Mouse (Mus musculus) liver, embryonic 16.5 days (tissue): Measurements from ENCODE around the gene Zbtb20. TPM values are rescaled to one million over a fixed set of nuclear protein-coding genes. Genes with fewer than 3 reads are reported as not detected.

Source experiments
- ATAC-seq: fragments of 200-750 bp; cut with Nextera tagmentation; 2 replicates; pipeline ENCODE4 v1.8.0; 2017; ENCODE audit warnings: low read depth, mild to moderate bottlenecking, moderate number of reproducible peaks, moderate library complexity
- H3K27ac ChIP-seq: fragments of 300-500 bp; sonication (generic); 2 replicates; pipeline ENCODE4 v1.5.1; 2014; ENCODE audit warnings: mild to moderate bottlenecking, low read length
- H3K27me3 ChIP-seq: fragments of 300-500 bp; sonication (generic); 2 replicates; pipeline ENCODE4 v1.6.1; 2014; ENCODE audit warnings: low read depth, low read length, mixed read lengths; ENCODE audit not compliant: control insufficient read depth, insufficient read depth
- H3K36me3 ChIP-seq: fragments of 300-500 bp; sonication (generic); 2 replicates; pipeline ENCODE4 v1.6.1; 2014; ENCODE audit warnings: mild to moderate bottlenecking; ENCODE audit not compliant: control insufficient read depth, insufficient read depth
- H3K4me1 ChIP-seq: fragments of 300-500 bp; sonication (generic); 2 replicates; pipeline ENCODE4 v1.6.1; 2014; ENCODE audit warnings: low read depth, low read length, mixed read lengths; ENCODE audit not compliant: control insufficient read depth
- H3K4me2 ChIP-seq: fragments of 300-500 bp; sonication (generic); 2 replicates; pipeline ENCODE4 v1.6.1; 2014; ENCODE audit warnings: low read depth, low read length, mixed read lengths
- H3K4me3 ChIP-seq: fragments of 300-500 bp; sonication (generic); 2 replicates; pipeline ENCODE4 v1.5.1; 2014; ENCODE audit warnings: low read depth, mild to moderate bottlenecking, low read length
- H3K9ac ChIP-seq: fragments of 300-500 bp; sonication (generic); 2 replicates; pipeline ENCODE4 v1.6.1; 2014; ENCODE audit warnings: low read depth, low read length
- H3K9me3 ChIP-seq: fragments of 300-500 bp; sonication (generic); replicated peaks from 2 replicates; pipeline ENCODE4 v1.6.1; 2016; ENCODE audit warnings: low read length; ENCODE audit not compliant: control insufficient read depth
- WGBS: fragments of 180-500 bp; shearing (Covaris S2); extraction: QIAGEN DNeasy Blood & Tissue Kit; methylation state at CpG from one replicate; pipeline ENCODE4 v1.1.7; 2014; ENCODE audit not compliant: insufficient replicate concordance; 5-methylcytosine and 5-hydroxymethylcytosine counted together
- polyA plus RNA-seq: library from polyadenylated mRNA; unstranded; fragments of >200 nt; fragmentation: Nextera tagmentation; extraction: Ambion mirVana; gene quantifications from 2 replicates; pipeline ENCODE4 v1.2.1, GENCODE M21; 2015

Gene Zbtb20
- polyA plus RNA-seq, 1 experiment from 2014 or later = 5.7 TPM

DNA sequence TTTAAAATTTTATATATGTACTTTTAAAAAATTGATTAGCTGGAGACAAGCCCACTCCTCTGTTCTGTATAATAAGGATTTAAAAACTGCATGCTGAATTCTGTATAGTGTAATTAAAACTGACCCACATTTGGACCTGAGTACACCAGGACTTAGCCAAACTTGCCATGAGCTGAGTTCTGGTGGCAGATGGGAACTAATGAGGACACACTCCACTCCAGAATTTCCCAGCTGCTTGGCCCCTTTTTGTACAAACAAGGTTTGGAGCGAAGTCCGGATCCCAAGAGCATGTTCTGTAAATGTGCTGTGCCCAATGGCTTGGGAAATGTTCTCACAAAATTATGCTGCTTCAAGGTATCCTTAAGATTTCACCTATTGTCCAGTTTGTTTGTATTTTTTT lies 204.7 kb downstream of the Zbtb20 start:
- Histone ChIP-seq H3K9me3 (no peaks in the 10 kb centered on the region), H3K36me3 (no peaks in the 10 kb centered on the region), H3K4me3 (no peak overlapping the region), H3K4me2 (no peak overlapping the region), H3K27ac (no peak overlapping the region), H3K9ac (no peak overlapping the region), H3K27me3 (no peaks in the 10 kb centered on the region), H3K4me1 (no peaks in the 10 kb centered on the region; the same call in 1 of the 2 replicates)
- WGBS = 50% methylated on average over 2 of the region's 2 CpGs
- ATAC-seq = 0 out of 2 replicates have a peak, but pooled peaks have one; percentile 35

DNA sequence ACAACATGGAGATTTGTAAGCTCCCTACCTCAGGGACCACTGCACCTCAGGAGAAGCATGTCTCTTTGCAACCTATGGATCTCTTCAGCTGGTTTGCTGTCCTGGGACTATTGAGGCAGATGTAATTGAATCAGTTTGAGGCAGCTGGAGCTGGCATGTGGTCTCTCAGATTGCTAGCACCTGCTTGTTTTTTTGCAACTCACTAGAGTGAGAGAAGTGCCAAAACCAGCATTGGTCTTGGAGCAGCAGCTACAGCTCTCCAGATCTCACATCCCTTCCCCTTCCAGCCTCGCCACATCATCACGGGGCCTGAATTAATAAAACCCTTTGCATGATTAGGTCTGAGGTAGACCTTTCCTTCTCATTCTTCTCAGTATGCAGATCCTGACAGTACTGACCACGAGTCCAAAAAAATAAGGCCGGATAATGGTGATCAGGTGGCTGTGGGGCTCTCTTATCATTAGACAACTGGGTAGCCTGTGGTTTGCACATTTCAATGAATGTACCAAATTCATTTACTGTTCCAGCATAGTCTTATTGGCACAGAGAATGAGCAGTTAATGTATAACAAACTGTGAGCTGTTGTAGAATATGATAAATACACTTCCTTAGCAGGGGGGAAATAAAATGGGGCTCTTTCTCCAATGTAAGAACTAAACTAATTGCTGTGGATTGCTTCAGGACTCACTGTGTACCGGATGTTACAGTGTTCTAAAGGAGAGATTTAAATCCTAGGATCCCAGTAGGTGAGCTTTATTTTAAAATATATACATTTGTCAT lies 205.4 kb downstream of the Zbtb20 start:
- H3K27me3 ChIP-seq = no peaks in the 10 kb centered on the region
- no peaks in the 10 kb centered on the region for H3K9me3 ChIP-seq
- no peaks in the 10 kb centered on the region; the same call in 1 of the 2 replicates for H3K4me1 ChIP-seq
- H3K9ac ChIP-seq = no peak overlapping the region
- H3K4me3 ChIP-seq = no peak overlapping the region
- 55% methylated on average over 5 of the region's 5 CpGs for WGBS
- no peak overlapping the region for H3K4me2 ChIP-seq
- no peak for ATAC-seq
- H3K27ac ChIP-seq = no peak overlapping the region
- no peaks in the 10 kb centered on the region for H3K36me3 ChIP-seq

DNA sequence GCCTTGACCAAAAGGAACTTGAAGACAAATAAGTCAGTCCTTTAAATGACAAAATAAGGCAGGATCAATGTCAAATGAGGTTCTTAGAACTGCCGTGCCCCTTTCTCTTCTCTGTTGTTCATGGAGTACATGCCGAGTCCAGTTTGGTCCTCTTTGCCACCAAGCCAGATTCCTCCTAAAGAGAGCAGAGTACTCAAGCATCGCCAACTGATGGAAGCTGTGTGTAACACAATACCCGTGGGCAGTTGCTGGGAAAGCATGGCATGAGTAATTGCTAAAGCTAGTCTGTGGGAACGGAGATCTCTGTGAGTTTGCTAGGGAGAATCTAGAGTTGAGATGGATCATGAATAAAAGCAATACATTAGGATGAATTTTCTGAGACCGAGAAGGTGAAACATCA lies 206.3 kb downstream of the Zbtb20 start:
- Histone ChIP-seq H3K4me1 (no peaks in the 10 kb centered on the region; the same call in 1 of the 2 replicates), H3K4me3 (no peak overlapping the region), H3K4me2 (no peak overlapping the region), H3K27me3 (no peaks in the 10 kb centered on the region), H3K36me3 (no peaks in the 10 kb centered on the region), H3K27ac (no peak overlapping the region), H3K9me3 (no peaks in the 10 kb centered on the region), H3K9ac (no peak overlapping the region)
- WGBS = 65% methylated on average over 6 of the region's 6 CpGs
- ATAC-seq = no peak

DNA sequence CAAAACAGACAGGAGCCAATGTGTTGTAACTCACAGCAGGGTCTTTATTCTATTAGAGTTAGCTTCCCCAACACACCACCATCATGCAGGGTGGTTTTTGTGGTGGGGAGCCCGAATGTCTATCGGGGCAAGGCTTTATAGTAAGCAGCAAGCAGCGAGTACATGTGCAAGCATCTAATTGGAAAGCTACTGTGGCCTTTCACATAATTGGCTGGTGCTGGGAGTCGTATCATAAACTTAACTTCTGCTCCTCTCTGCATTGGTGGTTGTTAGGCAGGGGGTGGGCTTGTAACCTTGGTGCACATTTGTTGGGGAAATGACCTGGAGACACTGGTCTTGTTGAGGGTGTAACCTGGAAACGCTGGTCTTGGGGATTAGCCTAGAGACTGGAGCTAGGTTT lies 207.1 kb downstream of the Zbtb20 start:
- Histone ChIP-seq H3K4me1 (no peaks in the 10 kb centered on the region; the same call in 1 of the 2 replicates), H3K9ac (no peak overlapping the region), H3K36me3 (no peaks in the 10 kb centered on the region), H3K27me3 (no peaks in the 10 kb centered on the region), H3K27ac (no peak overlapping the region), H3K4me2 (no peak overlapping the region), H3K9me3 (no peaks in the 10 kb centered on the region), H3K4me3 (no peak overlapping the region)
- 61% methylated on average over 5 of the region's 5 CpGs for WGBS
- no peak for ATAC-seq

DNA sequence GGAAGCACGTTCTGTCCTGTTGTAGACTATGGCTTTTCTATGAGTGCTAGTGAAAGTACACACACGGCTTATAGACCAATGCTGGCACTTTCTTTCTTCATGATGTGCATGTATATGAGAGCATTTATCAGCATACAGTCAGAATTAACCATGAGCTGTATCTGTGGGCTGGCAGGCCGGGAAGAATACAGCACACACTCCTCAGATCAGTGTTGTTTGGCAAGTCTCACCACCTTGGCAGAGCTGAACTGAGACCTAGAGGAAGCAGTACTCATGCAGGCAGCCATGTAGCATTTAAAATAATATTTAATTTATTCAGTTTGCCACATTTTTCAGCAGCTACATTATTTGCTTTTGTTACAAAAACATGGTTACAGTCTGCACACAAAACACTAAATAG lies 214.5 kb downstream of the Zbtb20 start:
- Histone ChIP-seq H3K4me2 (no peak overlapping the region), H3K27ac (no peak overlapping the region), H3K9me3 (no peaks in the 10 kb centered on the region), H3K27me3 (no peaks in the 10 kb centered on the region), H3K36me3 (no peaks in the 10 kb centered on the region), H3K4me1 (no peaks in the 10 kb centered on the region), H3K4me3 (no peak overlapping the region), H3K9ac (no peak overlapping the region)
- WGBS = 60% methylated on average over 3 of the region's 3 CpGs
- ATAC-seq = no peak

DNA sequence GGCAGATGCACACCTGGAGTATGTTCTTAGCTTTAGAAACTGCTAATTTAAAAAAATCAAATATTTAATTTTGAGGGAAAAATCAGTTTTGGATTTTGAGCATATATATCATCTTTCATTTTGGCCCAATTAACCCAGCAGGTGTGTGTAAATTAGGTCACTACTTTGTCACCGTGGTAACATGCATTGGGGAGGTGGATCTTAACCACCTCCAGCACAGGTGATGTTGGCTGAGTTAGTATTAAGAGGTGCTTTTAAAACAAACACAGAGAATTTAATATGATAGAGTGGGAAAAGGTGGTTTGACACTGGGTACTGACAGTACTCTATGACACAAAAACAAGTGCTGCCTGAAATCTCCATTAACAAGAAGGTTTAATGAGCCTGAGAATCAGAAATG lies 218.5 kb downstream of the Zbtb20 start:
- Histone ChIP-seq H3K36me3 (no peaks in the 10 kb centered on the region), H3K4me2 (no peak overlapping the region), H3K27me3 (no peaks in the 10 kb centered on the region), H3K4me1 (no peaks in the 10 kb centered on the region), H3K4me3 (no peak overlapping the region), H3K9me3 (no peaks in the 10 kb centered on the region), H3K27ac (no peak overlapping the region), H3K9ac (no peak overlapping the region)
- 70% methylated on average over 1 of the region's 1 CpGs for WGBS
- no peak for ATAC-seq

DNA sequence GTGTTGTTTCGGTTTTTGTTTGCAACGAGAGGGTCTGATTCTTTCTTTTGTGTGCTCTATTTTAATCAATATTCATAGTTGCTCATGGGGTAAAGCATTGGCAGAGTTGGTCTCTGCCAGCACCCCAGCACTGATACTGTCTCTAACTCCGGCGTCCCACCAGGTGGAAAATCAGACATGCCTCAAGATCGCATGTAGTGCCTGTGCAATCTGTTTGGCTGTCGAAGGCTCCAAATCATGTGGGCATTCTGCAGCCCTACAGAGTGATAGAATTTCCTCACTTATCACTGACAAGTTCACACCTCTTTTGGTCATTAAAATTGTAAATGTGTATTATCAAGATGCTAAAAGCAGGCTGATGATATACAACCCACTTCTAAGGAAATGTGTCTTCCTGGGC lies 219.1 kb downstream of the Zbtb20 start:
- Histone ChIP-seq H3K4me1 (no peaks in the 10 kb centered on the region), H3K36me3 (no peaks in the 10 kb centered on the region), H3K27ac (no peak overlapping the region), H3K9me3 (no peaks in the 10 kb centered on the region), H3K27me3 (no peaks in the 10 kb centered on the region), H3K4me3 (no peak overlapping the region), H3K4me2 (no peak overlapping the region), H3K9ac (no peak overlapping the region)
- ATAC-seq = no peak
- WGBS = 78% methylated on average over 6 of the region's 6 CpGs

DNA sequence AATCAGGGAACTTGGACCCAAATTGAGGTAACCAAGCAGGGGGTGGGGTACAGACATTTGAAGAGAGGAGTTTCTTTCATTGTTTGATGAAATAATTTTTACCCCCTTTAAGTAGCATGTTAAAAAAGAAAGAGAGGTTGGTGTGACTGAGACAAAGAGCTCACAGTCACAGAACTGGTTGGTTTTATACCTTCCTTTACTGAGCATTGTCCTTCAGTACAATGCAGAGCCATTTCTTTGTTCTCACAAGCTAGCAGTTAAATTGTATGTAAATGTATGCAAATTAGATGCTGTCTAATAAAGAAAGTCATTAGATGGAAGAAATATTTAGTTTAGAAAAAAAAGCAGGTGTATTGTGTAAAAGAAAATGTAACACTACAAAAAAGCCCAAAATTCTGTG lies 220.4 kb downstream of the Zbtb20 start:
- no peak overlapping the region for H3K4me3 ChIP-seq

DNA sequence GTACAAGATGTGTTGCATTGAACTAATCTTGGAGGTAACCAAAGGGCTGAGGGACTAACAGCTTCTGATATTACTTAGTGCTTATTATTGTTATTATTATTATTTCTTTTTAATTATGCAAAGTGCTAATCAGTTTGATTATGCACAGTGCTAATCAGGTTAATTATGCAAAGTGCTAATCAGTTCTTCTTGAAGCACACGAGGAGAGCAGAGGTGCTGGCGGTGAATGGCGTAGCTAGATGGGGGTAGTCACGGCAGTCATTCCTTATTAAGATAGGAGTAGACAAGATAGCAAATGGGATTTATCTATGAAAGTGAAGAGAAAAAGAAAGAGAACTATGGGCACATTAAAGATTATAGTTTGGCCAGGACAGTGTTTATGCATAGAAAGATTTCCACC lies 222.5 kb downstream of the Zbtb20 start:
- H3K9me3 ChIP-seq = no peaks in the 10 kb centered on the region
- no peaks in the 10 kb centered on the region for H3K4me1 ChIP-seq
- no peaks in the 10 kb centered on the region for H3K27me3 ChIP-seq
- H3K27ac ChIP-seq = no peak overlapping the region
- no peak for ATAC-seq
- WGBS = 71% methylated on average over 4 of the region's 4 CpGs
- H3K4me2 ChIP-seq = no peak overlapping the region
- H3K4me3 ChIP-seq = no peak overlapping the region
- no peak overlapping the region for H3K9ac ChIP-seq
- H3K36me3 ChIP-seq = no peaks in the 10 kb centered on the region

More for the DNA sequence above, 220.4 kb downstream of the Zbtb20 start:
- no peak for ATAC-seq
- H3K9me3 ChIP-seq = no peaks in the 10 kb centered on the region
- no peak overlapping the region for H3K27ac ChIP-seq
- H3K27me3 ChIP-seq = no peaks in the 10 kb centered on the region
- no peaks in the 10 kb centered on the region for H3K4me1 ChIP-seq
- no peak overlapping the region for H3K9ac ChIP-seq
- H3K36me3 ChIP-seq = no peaks in the 10 kb centered on the region
- no peak overlapping the region for H3K4me2 ChIP-seq
